Mouse (Mus musculus): Measurements from ENCODE around the gene Cinp.
"Not testable (repeated sequence)": the region's sequence is repeated elsewhere in the genome, so short reads cannot be mapped to it uniquely, and the experiment has no call there.

GRCm38 (mm10) chr12:110858681-110859080 lies 30.3 kb downstream of the Cinp start:
- TF ChIP-seq CTCF (IDR thresholded peaks at IDR 0.05; ENCODE audit: control insufficient read depth, insufficient read depth, insufficient read length); MAX (IDR thresholded peaks at IDR 0.05); MYOD1 (IDR thresholded peaks at IDR 0.05; ENCODE audit: control insufficient read depth, insufficient read length, low read depth); USF1 (IDR thresholded peaks at IDR 0.05; ENCODE audit: low read depth): not testable (repeated sequence)
